Mouse (Mus musculus): ENCODE measurements around the gene S100a16. TPM values are rescaled to one million over a fixed set of nuclear protein-coding genes. Genes with fewer than 3 reads are reported as not detected.
A peak's percentile ranks its signal among the peaks of the same experiment; 100 is the strongest.

Gene S100a16
- total RNA-seq, 2 experiments from 2014 or later: 91.1 to 93.7 TPM

- no peak for DNase-seq (ENCODE audit: low spot score in 2 of 2)
These were observed 21.3 kb upstream of the S100a16 start for GRCm38 (mm10) chr3:90515789-90516188.

GRCm38 (mm10) chr3:90517711-90518110, 19.3 kb upstream of the S100a16 start:
- DNase-seq (ENCODE audit: low spot score in 2 of 2): no peak

DNA sequence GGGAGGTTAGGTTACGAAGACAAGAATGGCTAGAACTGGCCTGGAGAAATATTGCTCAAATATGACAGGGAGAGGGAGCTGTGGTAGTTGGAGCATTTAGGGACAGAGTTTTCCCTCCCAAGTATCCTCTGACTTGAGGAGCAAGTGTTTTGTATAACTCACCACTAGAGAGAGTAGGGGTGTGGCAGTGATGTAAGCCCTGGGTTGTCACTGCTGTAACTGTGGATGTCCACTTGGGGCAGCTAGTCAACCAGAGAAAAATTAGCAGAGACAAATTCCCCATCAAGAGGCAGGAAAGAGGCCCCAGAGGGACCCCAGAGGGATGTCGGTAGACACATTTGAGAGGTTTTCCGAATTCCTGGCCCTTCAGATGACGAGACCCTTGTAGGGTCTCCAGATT, 11.6 kb upstream of the S100a16 start:
- peak in 1 of 2 experiments; percentile 72 for DNase-seq (ENCODE audit: low spot score in 2 of 2)

DNA sequence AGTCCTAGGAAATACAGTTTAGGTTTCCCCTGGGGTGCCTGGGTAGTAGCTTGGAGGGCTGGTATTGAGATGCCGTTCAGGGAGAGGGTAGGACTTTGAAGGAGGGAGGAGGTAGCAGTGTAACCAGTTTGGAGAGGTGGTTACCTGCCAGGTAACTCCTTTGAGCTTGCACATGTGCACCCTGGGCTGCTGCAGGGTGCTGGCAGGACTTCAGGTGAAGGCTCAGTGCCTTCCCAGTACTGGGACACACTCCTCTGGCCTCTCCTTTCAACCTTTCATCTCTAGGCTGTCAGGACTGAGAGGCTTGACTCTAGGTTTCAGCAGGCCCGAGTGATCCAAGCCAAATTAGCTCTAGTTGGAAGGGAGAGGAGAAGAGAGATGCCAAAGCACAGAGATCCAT, 11.0 kb upstream of the S100a16 start:
- no peak for DNase-seq (ENCODE audit: low spot score in 2 of 2)

DNA sequence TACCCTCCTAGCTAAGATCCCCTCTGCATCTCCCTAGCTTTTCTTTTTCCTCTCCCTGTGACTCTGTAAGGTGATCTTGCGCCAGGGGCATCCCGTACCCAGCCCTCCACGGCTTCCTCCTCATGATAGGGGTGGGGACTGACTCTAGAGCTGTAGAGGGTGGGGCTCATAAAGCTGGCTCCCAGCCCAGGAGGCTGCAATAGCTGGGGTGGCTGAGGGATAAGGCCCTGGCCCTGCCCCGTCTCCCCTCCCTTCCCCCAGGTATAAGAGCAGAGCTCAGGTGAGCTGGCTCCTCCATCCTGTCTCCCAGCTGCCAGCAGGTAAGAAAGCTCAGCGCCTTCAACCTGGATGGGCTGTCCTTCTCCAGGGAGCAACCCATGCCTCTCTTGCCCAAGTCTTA, 10.5 kb upstream of the S100a16 start, which contains the start of gene S100a14:
Gene S100a14, plus strand, starts transcription at position 277 of the 400 bp plus-strand sequence.
- no peak for DNase-seq (ENCODE audit: low spot score in 2 of 2)

GRCm38 (mm10) chr3:90527291-90527873, 9.7 kb upstream of the S100a16 start:
- DNase-seq (ENCODE audit: low spot score in 2 of 2): no peak

DNA sequence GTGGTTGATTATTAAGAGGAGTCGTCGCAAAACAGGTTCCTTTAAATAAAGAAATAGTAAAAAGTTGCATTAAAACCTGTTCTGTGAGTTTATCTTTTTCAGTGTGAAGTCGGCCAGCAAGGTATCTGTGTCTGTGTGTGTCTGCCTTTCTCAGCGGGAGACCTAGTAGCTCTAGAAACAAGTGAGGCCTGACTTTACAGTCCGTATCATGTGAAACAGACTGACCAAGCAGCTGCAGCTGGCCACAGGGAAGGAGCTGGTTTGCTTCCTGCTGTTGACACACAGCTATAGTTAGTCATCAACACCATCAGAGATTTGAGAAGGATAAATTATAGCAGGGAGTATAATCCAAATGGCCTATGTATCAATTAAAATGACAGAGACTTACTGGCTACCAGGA, 5.3 kb upstream of the S100a16 start:
- DNase-seq (ENCODE audit: low spot score in 2 of 2): no peak

DNA sequence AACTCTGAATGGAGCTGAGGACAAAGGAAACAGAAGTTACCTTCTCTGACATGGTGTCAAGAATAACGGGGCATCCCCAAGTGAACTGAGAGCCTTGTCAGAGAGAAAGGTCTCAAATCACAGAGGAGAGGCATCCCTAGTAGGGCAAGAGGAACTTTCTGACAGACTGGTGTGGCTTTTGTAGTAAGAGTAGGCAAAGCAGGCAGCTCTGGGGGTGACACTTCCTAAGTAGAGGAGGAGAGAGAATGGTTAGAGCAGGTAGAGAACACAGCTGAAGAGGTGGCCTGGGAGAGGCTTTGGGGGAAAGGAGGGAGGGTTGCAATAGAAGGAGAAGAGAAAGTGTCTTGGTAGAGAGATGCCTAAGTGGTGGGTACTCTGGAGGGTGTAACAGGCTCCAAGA, 1.6 kb upstream of the S100a16 start:
- DNase-seq (ENCODE audit: low spot score in 2 of 2): no peak

GRCm38 (mm10) chr3:90537905-90538296, 847 bp downstream of the S100a16 start:
- no peak for DNase-seq (ENCODE audit: low spot score in 2 of 2)

- peak; percentile 4 to 51 for DNase-seq (ENCODE audit: low spot score in 2 of 2)
These were observed 3.9 kb downstream of the S100a16 start for GRCm38 (mm10) chr3:90540904-90541303.

- no peak for DNase-seq (ENCODE audit: low spot score in 2 of 2)
These were observed 12.8 kb downstream of the S100a16 start for GRCm38 (mm10) chr3:90549676-90550420.

DNA sequence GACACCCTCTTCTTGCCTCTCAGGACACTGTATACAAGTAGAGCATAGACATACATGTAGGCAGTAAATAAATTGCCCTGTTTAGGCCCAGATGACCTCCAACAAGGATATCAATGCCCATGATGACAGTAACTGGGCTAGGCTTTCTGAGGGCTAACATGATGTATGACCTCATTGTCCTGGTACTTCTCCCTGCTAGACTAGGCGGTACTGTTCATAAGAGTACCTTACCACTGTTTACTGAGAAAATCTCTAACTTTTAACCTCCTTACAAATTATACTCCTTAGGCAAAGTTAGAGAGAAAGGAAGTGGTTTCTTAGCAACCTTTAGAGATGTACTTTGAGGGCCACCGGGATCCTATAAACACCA, 13.4 kb downstream of the S100a16 start:
- DNase-seq (ENCODE audit: low spot score in 2 of 2): no peak

DNA sequence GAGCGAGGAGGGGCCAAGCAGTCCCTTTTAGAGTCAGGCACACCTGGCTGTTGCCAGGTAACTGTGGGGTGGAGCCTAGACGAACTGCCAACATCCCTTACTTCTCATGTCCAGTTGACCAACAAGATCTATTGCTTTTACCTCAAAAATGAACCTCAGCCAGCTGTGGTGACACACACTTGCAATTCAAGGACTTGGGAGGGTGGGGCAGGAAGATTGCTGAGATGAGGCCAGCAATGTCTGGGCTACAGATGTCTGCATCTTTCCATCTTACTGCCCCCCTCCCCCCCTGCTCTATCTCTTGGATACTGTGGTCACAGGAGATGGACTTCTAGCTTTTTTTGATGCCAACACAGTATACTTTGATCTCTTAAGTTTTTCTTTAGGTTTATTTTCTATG, 15.2 kb downstream of the S100a16 start:
- DNase-seq (ENCODE audit: low spot score in 2 of 2): no peak

DNA sequence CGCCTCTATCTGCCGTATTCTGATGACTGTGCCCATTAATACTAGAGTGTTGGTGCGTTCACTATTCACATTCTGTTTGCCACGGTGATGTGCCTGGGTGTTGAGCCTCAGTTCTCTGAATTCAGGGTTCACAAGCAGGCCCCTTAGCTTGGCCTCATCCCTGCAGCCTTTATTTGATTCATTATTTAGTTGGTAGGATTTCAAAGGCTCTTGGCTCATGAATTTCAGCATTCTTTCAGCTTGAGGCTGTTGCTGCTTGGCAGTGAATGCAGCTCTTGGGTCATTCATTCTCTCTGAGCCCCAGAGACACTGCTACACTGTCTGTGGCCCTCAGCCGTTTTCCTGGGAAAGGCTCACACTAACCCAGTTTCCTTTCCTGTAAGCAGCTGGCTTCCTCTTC, 18.9 kb downstream of the S100a16 start:
- peak; percentile 30 to 63 for DNase-seq (ENCODE audit: low spot score in 2 of 2)

DNA sequence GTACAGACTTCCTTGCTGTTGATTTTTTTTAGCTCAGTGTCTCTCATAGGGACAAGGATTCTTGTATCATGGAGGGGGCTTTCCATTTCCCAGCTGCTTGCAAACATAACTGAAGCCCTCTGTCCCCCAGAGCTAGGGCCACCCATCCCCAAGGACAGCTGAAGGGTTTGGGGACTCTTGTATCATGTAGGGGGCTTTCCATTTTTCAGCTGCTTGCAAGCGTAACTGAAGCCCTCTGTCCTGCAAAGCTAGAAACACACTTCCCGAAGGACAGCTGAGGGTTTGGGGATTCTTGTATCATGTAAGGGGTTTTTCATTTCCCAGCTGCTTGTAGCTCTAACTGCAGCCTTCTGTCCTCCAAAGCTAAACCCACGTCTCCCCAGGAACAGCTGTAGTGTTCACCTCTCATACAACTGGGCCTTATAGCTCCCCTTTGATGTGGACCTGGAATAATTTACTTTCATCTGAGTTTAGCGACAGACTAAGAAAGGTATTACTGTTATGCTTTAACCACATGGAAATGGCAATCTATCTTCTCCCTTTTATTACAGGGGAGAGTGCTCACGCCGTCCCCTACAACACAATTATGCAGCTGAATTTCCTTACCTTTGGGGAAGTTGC, 23.1 kb downstream of the S100a16 start, which contains the start of gene S100a3:
Gene S100a3, plus strand, starts transcription at position 571 of the 621 bp plus-strand sequence.
- no peak for DNase-seq (ENCODE audit: low spot score in 2 of 2)

- DNase-seq (ENCODE audit: low spot score in 2 of 2): no peak
These were observed 37.6 kb downstream of the S100a16 start for GRCm38 (mm10) chr3:90574691-90575090.

- DNase-seq (ENCODE audit: low spot score in 2 of 2): no peak
These were observed 38.3 kb downstream of the S100a16 start for GRCm38 (mm10) chr3:90575320-90575719.

GRCm38 (mm10) chr3:90576351-90577001, 39.4 kb downstream of the S100a16 start:
- no peak for DNase-seq (ENCODE audit: low spot score in 2 of 2)

DNA sequence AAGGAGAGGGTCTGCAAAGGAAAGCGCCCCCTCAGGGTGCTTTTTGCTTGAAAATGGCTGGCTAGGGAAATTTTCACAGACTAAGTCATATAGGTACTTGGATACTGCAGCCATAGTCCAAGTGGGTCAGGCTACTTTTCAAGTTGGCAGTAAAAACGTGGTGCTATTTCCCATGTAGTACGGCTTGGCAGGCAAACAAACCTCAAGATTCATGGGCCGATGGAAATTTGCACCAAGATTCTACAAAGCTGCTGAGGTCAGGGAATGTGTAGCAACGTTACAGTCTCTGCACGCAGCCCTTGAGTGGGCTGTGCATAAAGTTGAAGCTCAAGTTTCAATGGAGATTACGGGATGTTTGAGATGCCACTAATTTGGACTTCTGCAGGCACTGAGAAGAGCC, 42.4 kb downstream of the S100a16 start:
- no peak for DNase-seq (ENCODE audit: low spot score in 2 of 2)

DNA sequence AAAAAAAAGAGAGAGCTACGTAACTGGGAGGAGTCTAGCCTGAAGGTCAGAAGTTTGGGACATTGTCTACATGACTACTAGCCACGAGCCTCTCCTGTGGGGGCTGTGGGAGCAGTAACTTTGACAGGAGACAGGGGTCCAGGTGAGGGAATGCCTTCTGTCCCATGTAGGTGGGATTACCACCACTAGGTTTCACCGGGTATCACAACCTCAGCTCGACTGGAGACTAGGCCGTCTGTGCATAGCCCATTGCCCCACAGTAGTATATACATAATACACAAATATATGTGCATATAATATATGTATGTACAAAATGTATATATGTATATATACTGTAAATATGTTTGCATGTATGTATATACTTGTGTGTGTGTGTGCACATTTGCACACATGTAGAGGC, 44.1 kb downstream of the S100a16 start:
- DNase-seq (ENCODE audit: low spot score in 2 of 2): no peak

DNA sequence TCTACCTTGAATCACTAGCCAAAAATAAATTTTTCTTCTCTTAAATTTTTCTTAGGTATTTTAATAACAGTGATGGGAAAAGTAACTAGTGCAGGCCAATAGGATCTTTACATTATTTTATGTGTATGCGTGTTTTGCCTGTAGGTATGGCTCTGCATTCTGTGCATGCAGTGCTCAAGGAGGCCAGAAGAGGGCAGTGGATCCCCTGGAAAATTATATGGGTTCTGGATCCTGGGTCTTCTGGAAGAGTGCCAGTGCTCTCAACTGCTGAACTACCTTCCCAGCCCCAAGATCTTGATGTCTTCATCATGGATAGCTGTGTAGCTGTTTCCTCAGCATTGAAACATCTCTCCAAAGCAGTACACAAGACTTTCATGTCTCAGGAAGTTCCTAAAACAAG, 45.1 kb downstream of the S100a16 start:
- DNase-seq (ENCODE audit: low spot score in 2 of 2): no peak

DNA sequence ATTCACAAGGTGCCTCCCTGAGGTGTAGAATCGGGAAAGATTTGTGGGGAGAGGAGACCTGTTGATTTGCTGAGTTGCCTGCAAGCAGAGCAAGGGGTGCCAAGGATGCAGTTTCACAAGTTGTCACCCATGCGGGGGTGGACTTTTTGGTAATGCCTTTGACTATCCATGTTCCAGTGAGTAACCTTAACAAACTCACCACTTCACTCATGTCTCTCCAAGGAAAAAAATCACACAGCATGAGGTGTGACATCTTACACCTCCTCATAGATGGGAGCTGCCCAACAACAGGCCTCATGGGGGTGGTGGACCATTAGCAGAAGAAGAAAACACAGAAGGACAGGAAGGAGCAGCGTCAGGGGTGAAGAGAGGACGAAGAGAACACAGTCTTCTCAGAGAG, 45.5 kb downstream of the S100a16 start:
- no peak for DNase-seq (ENCODE audit: low spot score in 2 of 2)

Measured in layer of hippocampus, adult 18-20 months (tissue).